Mouse (Mus musculus) inflammation-experienced regulatory T-cells, adult 6 months (primary cell): Measurements from ENCODE around the gene Ifngr2. TPM values are rescaled to one million over a fixed set of nuclear protein-coding genes. Genes with fewer than 3 reads are reported as not detected.
"Not testable (repeated sequence)": the region's sequence is repeated elsewhere in the genome, so short reads cannot be mapped to it uniquely, and the experiment has no call there.

Experiments
- ATAC-seq: one replicate; pipeline ENCODE4 v1.8.0; 2017
- polyA plus RNA-seq, 3 experiments: library from polyadenylated mRNA; unstranded; fragments of 100-300 nt; shearing (Covaris generic); gene quantifications; one replicate each; pipeline ENCODE4 v1.2.1; 2017

Gene Ifngr2
- polyA plus RNA-seq = 10 to 100 TPM in 2 of 3 experiments, 1 to 10 TPM in 1; 3.4 to 30.9 (median 14.7) TPM

DNA sequence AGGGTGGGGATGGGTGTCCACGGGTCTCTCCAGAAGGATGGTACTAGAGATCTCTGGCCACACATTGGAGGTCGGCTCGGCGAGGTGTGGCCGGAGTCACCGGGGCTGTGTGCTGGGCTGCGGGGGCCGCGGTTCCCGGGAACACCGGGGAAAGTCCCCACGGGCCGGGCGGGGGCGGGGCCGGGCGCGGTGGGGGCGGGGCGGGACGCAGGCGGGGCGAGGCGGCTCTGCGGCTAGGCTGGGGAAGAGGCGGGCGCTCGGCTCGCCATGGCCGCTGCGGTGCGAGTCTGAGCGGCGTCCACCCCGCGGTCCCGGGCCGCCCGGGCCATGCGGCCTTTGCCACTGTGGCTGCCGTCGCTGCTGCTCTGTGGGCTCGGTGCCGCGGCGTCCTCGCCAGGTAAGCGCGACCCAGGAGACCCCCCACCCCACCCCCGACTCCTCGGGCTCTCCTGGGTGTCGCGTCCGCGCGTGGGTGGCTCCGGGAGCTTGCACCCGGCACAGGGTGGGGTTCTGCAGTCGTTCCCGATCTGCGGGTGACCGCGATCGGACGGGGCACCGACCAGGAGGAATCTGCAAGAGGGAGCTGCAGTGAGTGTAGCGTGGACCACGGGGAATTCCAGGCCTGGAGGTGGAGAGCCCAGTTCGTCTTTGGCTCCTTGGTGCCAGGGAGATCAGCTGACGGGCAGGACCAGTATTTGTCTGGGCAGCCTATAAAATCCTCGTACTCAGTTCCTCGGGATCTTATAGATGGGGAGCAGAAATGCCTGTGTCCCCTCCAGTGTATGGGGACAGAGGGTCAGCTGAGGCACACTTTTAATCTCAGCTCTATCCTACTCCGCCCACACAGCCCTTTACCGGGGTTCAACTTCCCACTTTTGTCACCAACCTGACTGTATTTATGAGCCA lies at the start of gene Ifngr2:
Gene Ifngr2, plus strand, starts transcription at position 237 of the 906 bp plus-strand sequence.
- peak; percentile 28 for ATAC-seq

GRCm38 (mm10) chr16:91498041-91498440 lies 48.8 kb upstream of the Ifngr2 start:
- ATAC-seq = no peak

DNA sequence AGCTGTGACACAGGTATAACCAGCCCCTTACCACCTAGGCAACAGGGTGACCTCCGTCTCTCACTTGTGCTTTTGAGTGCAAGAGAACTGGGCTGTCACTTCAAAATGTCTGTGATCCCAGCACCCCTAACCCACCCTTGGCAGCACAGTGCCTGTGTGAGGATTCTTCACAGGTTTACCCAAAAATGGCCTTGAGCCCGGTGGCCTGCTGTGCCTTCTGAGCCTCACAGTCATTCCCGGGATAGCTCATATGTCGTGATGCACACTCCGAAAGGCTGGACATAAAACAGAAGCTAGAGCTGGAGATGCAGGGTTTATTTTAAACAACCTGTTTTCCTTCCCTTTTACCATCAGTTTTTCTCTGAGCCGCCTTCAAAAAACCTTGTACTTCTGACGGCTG lies 42.2 kb upstream of the Ifngr2 start:
- ATAC-seq = no peak

DNA sequence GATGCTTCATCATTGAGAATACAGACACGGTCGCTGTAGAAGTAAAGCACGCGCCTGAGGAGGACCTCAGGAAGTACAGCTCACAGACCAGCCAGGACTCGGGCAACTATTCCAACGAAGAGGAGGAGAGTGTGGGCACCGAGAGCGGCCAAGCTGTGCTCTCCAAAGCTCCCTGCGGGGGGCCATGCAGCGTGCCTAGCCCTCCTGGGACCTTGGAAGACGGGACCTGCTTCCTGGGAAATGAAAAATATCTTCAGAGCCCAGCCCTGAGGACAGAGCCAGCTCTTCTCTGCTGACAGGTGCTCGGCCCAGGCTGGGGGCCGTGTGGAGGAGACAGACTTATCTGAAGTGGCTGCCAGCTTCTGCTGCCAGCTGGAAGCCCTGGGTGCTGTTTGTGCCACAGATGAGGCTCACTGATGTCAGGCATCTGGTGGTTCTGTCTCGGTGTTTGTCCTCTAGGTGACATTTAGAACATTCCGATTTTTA lies 41.7 kb upstream of the Ifngr2 start:
- ATAC-seq = no peak

DNA sequence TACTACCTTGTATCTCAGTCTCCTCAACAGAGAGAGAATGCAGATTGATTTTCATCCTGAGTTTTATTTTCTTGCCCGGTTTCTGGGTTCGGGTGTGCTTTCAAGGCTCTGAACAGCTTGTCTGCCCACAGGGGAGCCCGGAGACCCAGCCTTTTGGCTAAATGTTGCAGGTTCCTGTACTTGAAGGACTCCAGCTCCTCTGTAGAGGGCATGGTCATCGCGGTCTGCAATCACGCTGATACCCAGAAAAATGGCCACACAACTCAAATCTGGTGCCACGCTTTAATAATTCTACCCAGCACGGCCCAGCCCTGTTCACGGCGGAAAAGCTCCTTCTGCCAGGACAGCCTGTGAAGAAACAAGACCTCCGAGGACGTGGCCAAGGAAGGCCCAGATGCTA lies 40.5 kb upstream of the Ifngr2 start:
- no peak for ATAC-seq

DNA sequence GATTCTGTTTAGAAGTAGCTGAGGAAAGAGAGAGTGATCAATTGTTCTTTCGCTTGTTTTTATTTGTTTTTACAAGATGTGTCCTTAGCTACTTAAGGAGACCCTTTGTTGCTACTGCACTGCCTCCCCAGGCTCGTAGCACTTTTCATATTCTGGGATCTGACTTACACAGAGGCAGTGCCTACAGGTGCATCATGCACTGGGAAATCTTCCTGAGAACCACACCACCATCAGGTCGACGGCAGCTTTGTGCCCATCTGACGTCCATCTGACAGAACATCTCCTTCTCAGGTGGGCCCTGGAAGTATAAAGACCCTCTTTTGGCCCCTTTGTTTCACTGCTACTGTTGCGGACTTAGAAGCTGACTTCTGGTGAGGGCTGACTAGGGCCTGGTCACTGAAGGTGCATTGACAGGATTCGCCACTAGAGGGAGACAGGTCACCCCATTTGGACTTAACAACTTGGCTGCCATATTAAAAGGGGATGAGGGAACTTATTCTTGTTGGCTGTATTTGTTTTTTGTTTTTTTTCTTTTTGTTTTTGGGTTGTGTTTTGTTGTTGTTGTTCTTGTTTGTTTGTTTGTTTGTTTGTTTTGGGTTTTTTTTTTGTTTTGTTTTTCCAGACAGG lies 34.6 kb upstream of the Ifngr2 start:
- peak; percentile 86 for ATAC-seq

GRCm38 (mm10) chr16:91513099-91513498 lies 33.8 kb upstream of the Ifngr2 start:
- ATAC-seq = no peak

- ATAC-seq = no peak
These were observed 29.9 kb upstream of the Ifngr2 start for GRCm38 (mm10) chr16:91517020-91517419.

DNA sequence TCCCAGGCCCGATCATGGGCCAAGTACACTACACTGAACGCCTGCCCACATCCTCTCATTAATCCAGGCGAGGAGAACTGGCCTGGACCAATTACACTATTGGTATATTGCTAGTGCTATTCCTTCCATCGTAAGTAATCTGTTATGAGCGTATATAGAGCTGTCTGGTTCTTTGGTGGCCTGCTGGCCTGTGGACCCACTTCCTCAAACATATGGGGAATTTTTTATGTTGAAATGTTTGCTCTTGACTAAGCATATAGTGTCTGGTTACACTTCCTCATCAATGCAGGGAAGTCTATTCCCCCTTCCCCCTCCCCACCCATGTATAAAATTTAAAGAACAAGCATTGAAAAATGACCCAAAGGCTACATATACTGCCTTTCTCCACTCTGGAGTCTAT lies 24.8 kb upstream of the Ifngr2 start:
- ATAC-seq = no peak

- ATAC-seq = peak; percentile 25
These were observed 24.2 kb upstream of the Ifngr2 start for GRCm38 (mm10) chr16:91522479-91523309.

GRCm38 (mm10) chr16:91524206-91524605 lies 22.7 kb upstream of the Ifngr2 start:
- ATAC-seq = no peak

GRCm38 (mm10) chr16:91526274-91526673 lies 20.6 kb upstream of the Ifngr2 start:
- ATAC-seq = no peak

GRCm38 (mm10) chr16:91527051-91527450 lies 19.8 kb upstream of the Ifngr2 start:
- no peak for ATAC-seq

GRCm38 (mm10) chr16:91527500-91527899 lies 19.4 kb upstream of the Ifngr2 start:
- no peak for ATAC-seq

GRCm38 (mm10) chr16:91528578-91528977 lies 18.3 kb upstream of the Ifngr2 start:
- no peak for ATAC-seq

DNA sequence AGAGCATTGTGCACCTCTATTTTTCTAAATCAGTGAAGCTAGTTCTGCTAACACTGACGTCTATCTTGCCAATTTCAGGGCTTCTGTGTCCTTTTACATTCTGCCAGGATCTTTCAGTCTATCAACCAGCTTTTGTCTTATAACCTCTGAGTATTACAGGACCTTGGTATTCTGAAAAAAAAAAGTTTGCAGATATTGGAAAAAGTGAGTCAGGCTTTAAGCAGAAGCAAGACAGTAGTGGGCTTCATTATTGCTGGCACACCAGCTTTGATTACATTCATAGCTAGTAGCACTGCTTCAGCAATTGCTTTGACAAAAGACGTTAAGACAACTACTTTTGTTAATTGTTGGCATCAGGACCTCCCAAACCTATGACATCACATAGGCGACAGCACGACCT lies 16.0 kb upstream of the Ifngr2 start:
- ATAC-seq = not testable (repeated sequence)

- no peak for ATAC-seq
These were observed 15.0 kb upstream of the Ifngr2 start for GRCm38 (mm10) chr16:91531856-91532255.

DNA sequence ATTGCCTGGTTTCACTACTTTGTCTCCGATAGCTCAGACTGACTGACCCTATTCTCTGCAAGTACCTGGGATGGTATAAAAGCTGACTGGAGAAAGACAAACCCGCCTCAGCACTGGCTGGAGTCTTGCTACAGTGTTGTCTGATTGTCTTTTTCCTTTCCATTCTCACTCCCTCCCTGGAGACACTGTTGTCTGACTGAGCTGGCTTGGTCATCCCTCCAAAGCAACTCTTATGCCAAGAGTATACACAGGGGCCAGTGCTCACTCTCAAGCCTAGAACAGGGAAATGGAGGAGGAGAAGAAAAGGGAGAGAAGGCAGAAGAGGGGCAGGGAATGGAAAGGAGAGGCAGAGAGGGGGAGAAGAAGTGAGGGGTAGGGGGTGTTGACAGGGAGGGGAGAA lies 14.4 kb upstream of the Ifngr2 start:
- ATAC-seq = no peak

GRCm38 (mm10) chr16:91533097-91534001 lies 13.5 kb upstream of the Ifngr2 start:
- peak; percentile 77 for ATAC-seq

DNA sequence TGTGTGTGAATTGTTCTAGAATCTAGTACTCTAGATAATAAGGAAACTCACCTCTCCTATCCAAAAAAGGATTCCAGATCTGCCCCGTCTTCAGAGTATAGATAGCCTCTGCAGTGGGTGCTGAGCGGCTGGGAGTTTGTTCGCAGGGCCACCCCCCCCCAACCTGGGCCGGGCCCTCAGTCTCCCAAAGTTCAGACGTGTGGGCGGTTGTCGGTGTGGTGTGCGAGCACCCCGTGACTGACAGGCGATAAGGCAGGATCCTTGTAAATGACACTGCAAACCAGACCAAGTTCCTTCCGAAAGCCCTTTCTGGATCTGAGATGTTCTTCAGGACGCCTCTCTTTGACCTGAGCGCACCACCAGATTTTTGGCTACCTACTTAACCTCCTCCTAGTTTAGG lies 12.4 kb upstream of the Ifngr2 start:
- no peak for ATAC-seq

GRCm38 (mm10) chr16:91534888-91535287 lies 12.0 kb upstream of the Ifngr2 start:
- no peak for ATAC-seq

DNA sequence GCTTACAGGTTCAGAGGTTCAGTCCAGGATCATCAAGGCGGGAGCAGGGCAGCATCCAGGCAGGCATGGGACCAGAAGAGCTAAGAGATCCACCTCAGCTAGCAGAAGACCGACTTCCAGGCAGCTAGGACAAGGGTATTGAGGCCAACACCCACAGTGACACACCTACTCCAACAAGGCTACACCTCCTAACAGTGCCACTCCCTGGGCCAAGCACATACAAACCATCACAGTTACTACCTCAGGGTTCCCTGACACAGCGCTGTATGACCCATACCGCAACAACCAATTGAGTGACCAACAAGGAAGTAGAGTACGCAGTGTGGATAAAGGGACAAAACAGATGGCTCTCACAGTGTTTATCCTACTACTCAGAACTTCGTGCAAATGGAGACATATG lies 10.5 kb upstream of the Ifngr2 start:
- ATAC-seq = no peak
